Mouse (Mus musculus): ENCODE data around the gene Prr36. TPM values are rescaled to one million over a fixed set of nuclear protein-coding genes. Genes with fewer than 3 reads are reported as not detected.

The Prr36 gene
- 3.8 and 7.1 TPM in 2 replicates for polyA plus RNA-seq (2014; fragmentation: Nextera tagmentation; extraction: Ambion mirVana)

DNA sequence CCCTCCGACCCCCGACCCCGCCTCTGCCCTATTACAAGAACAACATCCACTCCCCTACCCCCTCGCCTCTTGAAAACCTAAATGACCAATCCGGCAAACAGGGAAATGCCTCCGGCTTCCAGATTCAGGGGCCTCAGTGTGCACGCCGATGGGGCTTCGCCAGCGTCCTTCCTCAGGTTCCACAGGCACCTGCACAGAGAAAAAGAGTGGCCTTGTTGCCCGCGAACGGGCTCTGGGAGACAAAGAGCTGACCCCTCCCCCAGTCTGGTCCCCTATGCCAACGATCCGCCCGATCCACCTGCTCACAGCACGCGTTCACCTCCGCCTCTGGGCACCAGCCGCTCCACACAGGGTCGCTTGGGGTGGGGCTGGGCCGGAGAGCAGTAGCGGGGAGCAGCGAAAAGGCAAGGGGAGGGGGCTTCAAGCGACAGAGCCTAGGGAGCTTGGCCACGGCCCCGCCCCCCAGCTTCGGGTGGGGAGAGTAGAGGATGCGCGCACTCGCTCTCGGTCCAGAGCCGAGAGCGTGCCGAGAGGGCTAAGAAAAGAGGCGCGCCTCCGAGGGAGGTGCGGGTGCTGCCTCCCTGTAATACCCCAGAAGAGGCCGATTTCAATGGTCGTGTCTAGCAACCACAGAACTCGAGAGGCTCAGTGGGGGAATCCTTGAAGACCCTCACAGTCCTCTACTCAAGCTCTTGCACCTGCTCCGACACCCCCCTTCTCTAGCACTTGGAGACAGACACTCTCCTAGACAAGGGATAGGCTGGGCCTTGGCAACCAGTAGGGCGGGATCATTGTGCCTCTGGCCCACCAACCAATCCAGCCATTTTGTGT lies at the start of gene Prr36:
TSS of gene Prr36 (minus strand) at position 669 of the 831 bp plus-strand sequence.
- Histone ChIP-seq H3K9ac (ENCODE audit: low read depth, low read length) (peak within 1 kb of the TSS; percentile 69), H3K4me1 (ENCODE audit: control insufficient read depth, insufficient read depth, low read length) (peaks cover 7% of the 10 kb centered on the region; the same call in 1 of the 2 replicates), H3K9me3 (ENCODE audit: control insufficient read depth, low read length) (no peaks in the 10 kb centered on the region), H3K27ac (ENCODE audit: low read depth, low read length) (peak within 1 kb of the TSS; percentile 30; the same call in 1 of the 2 replicates), H3K27me3 (ENCODE audit: control insufficient read depth, insufficient read depth, low read length) (peaks cover 37% of the 10 kb centered on the region), H3K36me3 (ENCODE audit: control insufficient read depth, insufficient read depth, low read length) (no peaks in the 10 kb centered on the region), H3K4me2 (replicated peaks; ENCODE audit: low read depth, low read length) (peak within 1 kb of the TSS; percentile 89), H3K4me3 (ENCODE audit: low read length) (peak within 1 kb of the TSS; percentile 55)
- 1% methylated on average over 44 of the region's 44 CpGs for WGBS
- ATAC-seq (ENCODE audit: low FRiP score, low TSS enrichment): peak; percentile 68

GRCm38 (mm10) chr8:4265160-4265914 lies 48.1 kb upstream of the Prr36 start:
- no peak overlapping the region for H3K4me3 ChIP-seq (ENCODE audit: low read length)

GRCm38 (mm10) chr8:4263105-4263791 lies 46.0 kb upstream of the Prr36 start:
- H3K27ac ChIP-seq (ENCODE audit: low read depth, low read length): no peak overlapping the region

More at GRCm38 (mm10) chr8:4265160-4265914, 48.1 kb upstream of the Prr36 start:
- no peak overlapping the region for H3K27ac ChIP-seq (ENCODE audit: low read depth, low read length)
- ATAC-seq (ENCODE audit: low FRiP score, low TSS enrichment): no peak
- H3K4me2 ChIP-seq (replicated peaks; ENCODE audit: low read depth, low read length): no peak overlapping the region
- 93% methylated on average over 15 of the region's 15 CpGs for WGBS
- H3K9ac ChIP-seq (ENCODE audit: low read depth, low read length): no peak overlapping the region
- peaks cover 100% of the 10 kb centered on the region for H3K36me3 ChIP-seq (ENCODE audit: control insufficient read depth, insufficient read depth, low read length)
- H3K9me3 ChIP-seq (ENCODE audit: control insufficient read depth, low read length): no peaks in the 10 kb centered on the region
- no peaks in the 10 kb centered on the region for H3K27me3 ChIP-seq (ENCODE audit: control insufficient read depth, insufficient read depth, low read length)
- no peaks in the 10 kb centered on the region for H3K4me1 ChIP-seq (ENCODE audit: control insufficient read depth, insufficient read depth, low read length)

DNA sequence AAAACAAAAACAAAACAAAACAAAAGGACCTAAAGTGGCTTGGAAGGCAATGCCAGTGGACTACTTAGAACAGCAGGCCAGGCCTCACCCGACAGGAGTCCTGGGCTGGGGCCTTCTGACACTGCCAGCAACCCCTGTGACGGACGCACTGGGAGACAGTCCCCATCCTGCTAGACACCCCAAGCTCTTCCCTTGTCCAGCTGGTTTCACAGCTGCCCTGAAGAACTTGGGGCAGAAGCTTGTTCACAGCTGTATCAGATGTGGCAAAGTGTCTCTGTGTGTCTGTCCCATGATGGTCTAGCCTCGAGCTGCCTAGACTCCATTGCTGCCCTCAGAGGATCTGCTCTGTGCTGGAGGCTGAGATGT lies 42.5 kb upstream of the Prr36 start:
- no peaks in the 10 kb centered on the region for H3K27me3 ChIP-seq (ENCODE audit: control insufficient read depth, insufficient read depth, low read length)
- no peaks in the 10 kb centered on the region for H3K9me3 ChIP-seq (ENCODE audit: control insufficient read depth, low read length)
- no peak for ATAC-seq (ENCODE audit: low FRiP score, low TSS enrichment)
- no peak overlapping the region for H3K4me3 ChIP-seq (ENCODE audit: low read length)
- H3K27ac ChIP-seq (ENCODE audit: low read depth, low read length): no peak overlapping the region
- H3K36me3 ChIP-seq (ENCODE audit: control insufficient read depth, insufficient read depth, low read length): peaks cover 75% of the 10 kb centered on the region
- WGBS: 88% methylated on average over 4 of the region's 4 CpGs
- peaks cover 17% of the 10 kb centered on the region for H3K4me1 ChIP-seq (ENCODE audit: control insufficient read depth, insufficient read depth, low read length)
- H3K9ac ChIP-seq (ENCODE audit: low read depth, low read length): 0 out of 2 replicates have a peak overlapping the region, but pooled peaks have one; percentile 87
- no peak overlapping the region; the same call in 1 of the 2 replicates for H3K4me2 ChIP-seq (replicated peaks; ENCODE audit: low read depth, low read length)

More at GRCm38 (mm10) chr8:4263105-4263791, 46.0 kb upstream of the Prr36 start:
- Histone ChIP-seq H3K9ac (ENCODE audit: low read depth, low read length) (no peak overlapping the region), H3K4me1 (ENCODE audit: control insufficient read depth, insufficient read depth, low read length) (peaks cover 4% of the 10 kb centered on the region; the same call in 1 of the 2 replicates), H3K27me3 (ENCODE audit: control insufficient read depth, insufficient read depth, low read length) (no peaks in the 10 kb centered on the region), H3K9me3 (ENCODE audit: control insufficient read depth, low read length) (no peaks in the 10 kb centered on the region), H3K4me3 (ENCODE audit: low read length) (no peak overlapping the region), H3K36me3 (ENCODE audit: control insufficient read depth, insufficient read depth, low read length) (peaks cover 89% of the 10 kb centered on the region), H3K4me2 (replicated peaks; ENCODE audit: low read depth, low read length) (no peak overlapping the region)
- ATAC-seq (ENCODE audit: low FRiP score, low TSS enrichment): no peak
- WGBS: 87% methylated on average over 8 of the region's 8 CpGs

GRCm38 (mm10) chr8:4259125-4259804 lies 42.0 kb upstream of the Prr36 start, which contains the start of gene Ctxn1:
TSS of gene Ctxn1 (minus strand) at chr8:4259274.
- Histone ChIP-seq H3K4me3 (ENCODE audit: low read length) (peak within 1 kb of the TSS; percentile 57), H3K36me3 (ENCODE audit: control insufficient read depth, insufficient read depth, low read length) (peaks cover 74% of the 10 kb centered on the region), H3K4me1 (ENCODE audit: control insufficient read depth, insufficient read depth, low read length) (peaks cover 19% of the 10 kb centered on the region), H3K27ac (ENCODE audit: low read depth, low read length) (peak within 1 kb of the TSS; percentile 42), H3K4me2 (replicated peaks; ENCODE audit: low read depth, low read length) (peak within 1 kb of the TSS; percentile 70), H3K27me3 (ENCODE audit: control insufficient read depth, insufficient read depth, low read length) (no peaks in the 10 kb centered on the region), H3K9ac (ENCODE audit: low read depth, low read length) (peak within 1 kb of the TSS; percentile 87), H3K9me3 (ENCODE audit: control insufficient read depth, low read length) (no peaks in the 10 kb centered on the region)
- 6% methylated on average over 32 of the region's 33 CpGs for WGBS
- peak; percentile 94 for ATAC-seq (ENCODE audit: low FRiP score, low TSS enrichment)

DNA sequence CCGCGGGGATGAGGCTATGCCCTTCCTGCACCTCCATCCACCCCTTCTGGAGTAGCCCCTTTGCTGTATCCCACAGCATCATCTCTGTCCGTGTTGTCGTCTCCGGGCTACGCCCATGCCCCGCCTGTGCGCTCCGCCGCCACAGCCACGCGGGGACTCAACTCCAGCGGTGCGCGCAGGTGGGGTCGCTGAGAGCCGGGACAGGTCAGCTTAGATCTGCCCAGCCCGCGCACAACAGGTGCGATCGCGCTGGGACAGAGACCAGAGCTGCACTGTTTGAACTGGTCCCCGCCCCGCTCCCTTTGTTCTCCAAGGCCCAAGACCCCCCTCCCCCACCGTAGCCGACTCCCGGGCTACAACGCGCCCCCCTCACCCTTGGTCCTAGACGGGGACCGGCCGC lies 41.4 kb upstream of the Prr36 start:
- Histone ChIP-seq H3K4me2 (replicated peaks; ENCODE audit: low read depth, low read length) (peak overlapping the region; percentile 70), H3K27ac (ENCODE audit: low read depth, low read length) (peak overlapping the region; percentile 24), H3K36me3 (ENCODE audit: control insufficient read depth, insufficient read depth, low read length) (peaks cover 69% of the 10 kb centered on the region), H3K9me3 (ENCODE audit: control insufficient read depth, low read length) (no peaks in the 10 kb centered on the region), H3K4me1 (ENCODE audit: control insufficient read depth, insufficient read depth, low read length) (peaks cover 25% of the 10 kb centered on the region), H3K9ac (ENCODE audit: low read depth, low read length) (peak overlapping the region; percentile 87), H3K4me3 (ENCODE audit: low read length) (peak overlapping the region; percentile 57), H3K27me3 (ENCODE audit: control insufficient read depth, insufficient read depth, low read length) (no peaks in the 10 kb centered on the region)
- under 1% methylated on average over 32 of the region's 32 CpGs for WGBS
- peak; percentile 83 for ATAC-seq (ENCODE audit: low FRiP score, low TSS enrichment)

DNA sequence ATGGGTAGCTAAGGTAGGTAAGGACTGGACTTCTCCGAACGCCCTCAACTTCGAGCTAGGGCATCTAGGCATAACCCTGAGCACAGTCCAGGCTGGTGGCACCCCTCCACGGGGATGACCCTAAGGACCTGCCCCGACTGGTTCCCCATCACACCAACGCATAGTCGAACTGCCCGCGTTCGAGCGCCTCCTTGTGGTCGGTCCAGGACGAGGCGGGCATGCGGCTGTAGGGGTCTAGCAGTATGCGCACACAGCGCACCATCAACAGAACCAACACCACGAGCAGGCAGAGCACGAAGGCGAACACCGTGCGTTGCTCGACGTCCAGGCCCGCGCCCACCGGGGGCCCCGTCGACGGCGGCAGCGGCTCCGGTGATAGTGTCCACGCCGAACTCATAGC lies 41.0 kb upstream of the Prr36 start:
- peak; percentile 61 for ATAC-seq (ENCODE audit: low FRiP score, low TSS enrichment)
- peaks cover 64% of the 10 kb centered on the region for H3K36me3 ChIP-seq (ENCODE audit: control insufficient read depth, insufficient read depth, low read length)
- H3K27me3 ChIP-seq (ENCODE audit: control insufficient read depth, insufficient read depth, low read length): no peaks in the 10 kb centered on the region
- peaks cover 25% of the 10 kb centered on the region for H3K4me1 ChIP-seq (ENCODE audit: control insufficient read depth, insufficient read depth, low read length)
- no peaks in the 10 kb centered on the region for H3K9me3 ChIP-seq (ENCODE audit: control insufficient read depth, low read length)
- H3K4me2 ChIP-seq (replicated peaks; ENCODE audit: low read depth, low read length): peak overlapping the region; percentile 70
- WGBS: 2% methylated on average over 35 of the region's 35 CpGs
- peak overlapping the region; percentile 24; the same call in 1 of the 2 replicates for H3K27ac ChIP-seq (ENCODE audit: low read depth, low read length)
- H3K4me3 ChIP-seq (ENCODE audit: low read length): peak overlapping the region; percentile 57
- peak overlapping the region; percentile 87 for H3K9ac ChIP-seq (ENCODE audit: low read depth, low read length)

DNA sequence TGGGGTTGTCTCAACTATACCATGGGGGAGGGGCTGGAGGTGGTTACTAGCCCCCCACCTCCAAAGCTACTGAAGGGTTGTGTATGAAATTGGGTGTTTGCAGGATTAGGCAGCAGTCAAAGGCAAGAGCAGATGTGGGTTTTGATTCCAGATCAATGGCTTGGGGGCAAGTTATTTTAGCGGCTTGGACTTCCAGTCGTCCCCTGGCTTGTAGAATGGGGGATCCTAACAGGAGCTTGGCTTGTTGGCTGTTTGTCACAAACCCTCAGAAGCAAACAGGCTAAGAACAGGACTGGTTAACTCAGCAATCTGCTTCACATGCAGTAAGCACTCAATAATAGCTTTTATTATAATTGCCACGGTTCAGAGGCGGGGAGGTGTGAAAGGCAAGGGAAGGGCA lies 40.1 kb upstream of the Prr36 start:
- H3K27me3 ChIP-seq (ENCODE audit: control insufficient read depth, insufficient read depth, low read length): no peaks in the 10 kb centered on the region
- H3K4me3 ChIP-seq (ENCODE audit: low read length): peak overlapping the region; percentile 57; the same call in 1 of the 2 replicates
- no peak for ATAC-seq (ENCODE audit: low FRiP score, low TSS enrichment)
- H3K9ac ChIP-seq (ENCODE audit: low read depth, low read length): peak overlapping the region; percentile 87; the same call in 1 of the 2 replicates
- peak overlapping the region; percentile 70 for H3K4me2 ChIP-seq (replicated peaks; ENCODE audit: low read depth, low read length)
- H3K9me3 ChIP-seq (ENCODE audit: control insufficient read depth, low read length): no peaks in the 10 kb centered on the region
- peaks cover 55% of the 10 kb centered on the region for H3K36me3 ChIP-seq (ENCODE audit: control insufficient read depth, insufficient read depth, low read length)
- WGBS: 79% methylated on average over 4 of the region's 4 CpGs
- peaks cover 25% of the 10 kb centered on the region for H3K4me1 ChIP-seq (ENCODE audit: control insufficient read depth, insufficient read depth, low read length)
- no peak overlapping the region for H3K27ac ChIP-seq (ENCODE audit: low read depth, low read length)
